ENCODE assay signal across 12 mouse cellular contexts in genomic region chr11:88516596-88517485, GRCm38 (mm10).
DNase-seq lines count a peak whose midpoint lies in the region; ATAC-seq lines count a peak whose summit lies in the region.
"Had no signal": no experiment of that assay in that cellular context is flagged by ENCODE, and none has a peak within 500 bp of the region (broad histone marks: within the 10 kb centered on the region; RNA-seq: fewer than 3 reads in every experiment).

No protein-coding gene starts in this region.

- no peak for ATAC-seq in kidney, embryonic 15.5 days (replicated peaks; ENCODE audit: low FRiP score)
- no peak for ATAC-seq in forebrain, embryonic 15.5 days (replicated peaks)
- ATAC-seq in midbrain, embryonic 15.5 days (replicated peaks) = no peak

- H3K9ac ChIP-seq in kidney, embryonic 15.5 days = no peak overlapping the region
- no peak overlapping the region for H3K9ac ChIP-seq in forebrain, embryonic 15.5 days (replicated peaks)
- no peak overlapping the region for H3K9ac ChIP-seq in midbrain, embryonic 15.5 days
- H3K9ac ChIP-seq: liver, embryonic 15.5 days had no signal

- H3K9me3 ChIP-seq in kidney, embryonic 15.5 days (replicated peaks) = no peaks in the 10 kb centered on the region
- H3K9me3 ChIP-seq in forebrain, embryonic 15.5 days = no peaks in the 10 kb centered on the region
- no peaks in the 10 kb centered on the region for H3K9me3 ChIP-seq in midbrain, embryonic 15.5 days
- H3K9me3 ChIP-seq: liver, embryonic 15.5 days had no signal

- 73% methylated on average over 12 of the region's 12 CpGs for WGBS in kidney, embryonic 15.5 days
- 24% methylated on average over 12 of the region's 12 CpGs for WGBS in forebrain, embryonic 15.5 days
- WGBS in midbrain, embryonic 15.5 days = 37% methylated on average over 12 of the region's 12 CpGs

- H3K27ac ChIP-seq in kidney, embryonic 15.5 days = peak overlapping the region; percentile 57
- H3K27ac ChIP-seq in brown adipose tissue, adult 24 weeks (replicated peaks; ENCODE audit: low read depth, low read length) = peak overlapping the region; percentile 48
- peak overlapping the region; percentile 39 for H3K27ac ChIP-seq in forebrain, embryonic 15.5 days (replicated peaks)
- H3K27ac ChIP-seq in midbrain, embryonic 15.5 days = peak overlapping the region; percentile 51
- H3K27ac ChIP-seq: liver, embryonic 15.5 days had no signal

- H3K27me3 ChIP-seq in kidney, embryonic 15.5 days = no peaks in the 10 kb centered on the region
- H3K27me3 ChIP-seq in forebrain, embryonic 15.5 days = no peaks in the 10 kb centered on the region
- H3K27me3 ChIP-seq in midbrain, embryonic 15.5 days (replicated peaks) = no peaks in the 10 kb centered on the region
- H3K27me3 ChIP-seq: liver, embryonic 15.5 days had no signal

- H3K4me3 ChIP-seq in kidney, embryonic 15.5 days (replicated peaks) = no peak overlapping the region
- H3K4me3 ChIP-seq in brown adipose tissue, adult 24 weeks (ENCODE audit: insufficient read depth, low read depth, low read length) = no peak overlapping the region
- H3K4me3 ChIP-seq in forebrain, embryonic 15.5 days = no peak overlapping the region
- no peak overlapping the region for H3K4me3 ChIP-seq in midbrain, embryonic 15.5 days
- H3K4me3 ChIP-seq: liver, embryonic 15.5 days had no signal

- H3K4me2 ChIP-seq in kidney, embryonic 15.5 days = no peak overlapping the region
- no peak overlapping the region for H3K4me2 ChIP-seq in forebrain, embryonic 15.5 days (replicated peaks)
- no peak overlapping the region for H3K4me2 ChIP-seq in midbrain, embryonic 15.5 days
- H3K4me2 ChIP-seq: liver, embryonic 15.5 days had no signal

- DNase-seq in kidney, postnatal 14 days = no peak
- no peak for DNase-seq in urinary bladder, postnatal 10 days (ENCODE audit: low spot score)
- no peak for DNase-seq in layer of hippocampus, postnatal 25 days (ENCODE audit: extremely low spot score in 1 of 2, low spot score in 1 of 2)
- DNase-seq: adrenal gland, postnatal 25 days; cerebellum, adult 9-11 months; right cerebral cortex, postnatal 14 days; thymus, postnatal 4 days had no signal

- peaks cover 54% of the 10 kb centered on the region for H3K4me1 ChIP-seq in kidney, embryonic 15.5 days
- peaks cover 30% of the 10 kb centered on the region for H3K4me1 ChIP-seq in brown adipose tissue, adult 24 weeks (ENCODE audit: control insufficient read depth, insufficient read depth, insufficient read length, low read length)
- H3K4me1 ChIP-seq in forebrain, embryonic 15.5 days = peaks cover 57% of the 10 kb centered on the region
- peaks cover 66% of the 10 kb centered on the region for H3K4me1 ChIP-seq in midbrain, embryonic 15.5 days

- no peaks in the 10 kb centered on the region for H3K36me3 ChIP-seq in kidney, embryonic 15.5 days
- no peaks in the 10 kb centered on the region for H3K36me3 ChIP-seq in forebrain, embryonic 15.5 days
- H3K36me3 ChIP-seq in midbrain, embryonic 15.5 days (replicated peaks) = no peaks in the 10 kb centered on the region
- H3K36me3 ChIP-seq: liver, embryonic 15.5 days had no signal
